Mouse (Mus musculus) hindbrain, embryonic 16.5 days (tissue): ENCODE data around the gene S1pr5. TPM values are rescaled to one million over a fixed set of nuclear protein-coding genes. Genes with fewer than 3 reads are reported as not detected.
"Not testable (repeated sequence)": the region's sequence is repeated elsewhere in the genome, so short reads cannot be mapped to it uniquely, and the experiment has no call there.

ENCODE experiments used
- ATAC-seq: fragments of 200-750 bp; cut with Nextera tagmentation; 2 replicates; pipeline ENCODE4 v1.8.0; 2017; ENCODE audit warnings: moderate TSS enrichment, moderate library complexity
- H3K27ac ChIP-seq: fragments of 300-500 bp; sonication (generic); 2 replicates; pipeline ENCODE4 v1.5.1; 2014; ENCODE audit warnings: low read depth, mild to moderate bottlenecking, control low read depth, low read length, moderate library complexity
- H3K27me3 ChIP-seq: fragments of 300-500 bp; sonication (generic); replicated peaks from 2 replicates; pipeline ENCODE4 v1.6.1; 2014; ENCODE audit warnings: low read length; ENCODE audit not compliant: control insufficient read depth, insufficient read depth
- H3K36me3 ChIP-seq: fragments of 300-500 bp; sonication (generic); 2 replicates; pipeline ENCODE4 v1.6.1; 2014; ENCODE audit warnings: mild to moderate bottlenecking, low read length, moderate library complexity, mixed read lengths; ENCODE audit not compliant: control insufficient read depth, insufficient read depth
- H3K4me1 ChIP-seq: fragments of 300-500 bp; sonication (generic); 2 replicates; pipeline ENCODE4 v1.6.1; 2014; ENCODE audit warnings: low read depth, low read length; ENCODE audit not compliant: control insufficient read depth, insufficient read depth
- H3K4me2 ChIP-seq: fragments of 300-500 bp; sonication (generic); 2 replicates; pipeline ENCODE4 v1.6.1; 2014; ENCODE audit warnings: mild to moderate bottlenecking, low read length, control low read depth, moderate library complexity
- H3K4me3 ChIP-seq: fragments of 300-500 bp; sonication (generic); 2 replicates; pipeline ENCODE4 v1.5.1; 2014; ENCODE audit warnings: mild to moderate bottlenecking, low read length, control low read depth, moderate library complexity
- H3K9ac ChIP-seq: fragments of 300-500 bp; sonication (generic); 2 replicates; pipeline ENCODE4 v1.6.1; 2014; ENCODE audit warnings: low read depth, mild to moderate bottlenecking, control low read depth, low read length, moderate library complexity
- H3K9me3 ChIP-seq: fragments of 300-500 bp; sonication (generic); 2 replicates; pipeline ENCODE4 v1.6.1; 2014; ENCODE audit warnings: mild to moderate bottlenecking, low read length, moderate library complexity; ENCODE audit not compliant: control insufficient read depth
- WGBS: fragments of 180-500 bp; shearing (Covaris S2); extraction: QIAGEN DNeasy Blood & Tissue Kit; methylation state at CpG from one replicate; pipeline ENCODE4 v1.1.7; 2014; 5-methylcytosine and 5-hydroxymethylcytosine counted together
- polyA plus RNA-seq: library from polyadenylated mRNA; unstranded; fragments of >200 nt; fragmentation: Nextera tagmentation; extraction: Ambion mirVana; gene quantifications from 2 replicates; pipeline ENCODE4 v1.2.1, GENCODE M21; 2015

S1pr5 gene
- polyA plus RNA-seq, 1 experiment from 2014 or later: 5.7 TPM

DNA sequence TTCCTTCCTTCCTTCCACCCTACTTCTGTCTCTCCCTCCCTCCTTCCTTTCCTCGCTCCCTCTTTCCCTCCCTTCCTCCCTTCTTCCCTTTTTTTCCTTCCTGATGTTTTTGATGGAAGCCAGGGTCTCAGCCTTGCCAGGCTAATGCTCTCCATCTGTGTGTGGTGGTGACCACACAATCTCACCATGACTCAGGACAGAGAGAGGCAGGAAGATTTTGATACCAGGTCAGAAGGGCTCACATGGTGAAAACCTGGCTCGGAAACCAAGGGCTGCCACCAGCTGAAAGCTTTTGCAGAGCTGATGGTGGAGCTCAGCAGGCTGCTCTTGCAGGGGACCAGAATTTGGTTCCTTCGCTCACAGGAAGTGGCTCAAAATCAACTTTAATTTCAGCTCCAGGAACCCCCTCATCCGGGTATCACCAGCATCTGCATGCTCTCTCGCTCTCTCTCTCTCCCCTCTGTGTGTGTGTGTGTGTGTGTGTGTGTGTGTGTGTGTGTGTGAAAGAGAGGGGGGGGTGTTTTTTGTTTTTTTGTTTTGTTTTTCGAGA is 12.3 kb upstream of the S1pr5 start:
- Histone ChIP-seq H3K9ac (no peak overlapping the region), H3K27me3 (no peaks in the 10 kb centered on the region; the same call in 1 of the 2 replicates), H3K27ac (no peak overlapping the region), H3K4me1 (peaks cover 5% of the 10 kb centered on the region), H3K4me2 (no peak overlapping the region), H3K4me3 (no peak overlapping the region), H3K9me3 (no peaks in the 10 kb centered on the region), H3K36me3 (no peaks in the 10 kb centered on the region)
- 78% methylated on average over 6 of the region's 6 CpGs for WGBS
- no peak for ATAC-seq

- not testable (repeated sequence) for H3K27me3 ChIP-seq, H3K4me1 ChIP-seq, H3K9me3 ChIP-seq, ATAC-seq, H3K9ac ChIP-seq, H3K36me3 ChIP-seq, H3K4me2 ChIP-seq, H3K27ac ChIP-seq, H3K4me3 ChIP-seq
- 83% methylated on average over 4 of the region's 4 CpGs for WGBS
Observed at GRCm38 (mm10) chr9:21256349-21256748, 8.1 kb upstream of the S1pr5 start.

DNA sequence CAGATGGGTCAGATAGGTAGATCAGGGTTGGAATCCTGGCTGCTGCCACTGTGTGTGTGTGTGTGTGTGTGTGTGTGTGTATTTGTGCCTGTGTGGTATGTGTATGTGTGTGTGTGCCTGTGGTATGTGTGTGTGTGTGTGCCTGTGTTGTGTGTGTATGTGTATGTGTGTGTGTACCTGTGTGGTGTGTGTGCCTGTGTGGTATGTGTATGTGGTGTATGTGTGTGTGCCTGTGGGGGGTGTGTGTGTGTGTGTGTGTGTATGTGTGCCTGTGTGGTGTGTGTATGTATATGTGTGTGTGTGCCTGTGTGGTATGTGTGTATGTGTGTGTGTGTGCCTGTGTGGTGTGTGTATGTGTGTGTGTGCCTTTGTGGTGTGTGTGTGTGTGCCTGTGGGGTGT is 6.4 kb upstream of the S1pr5 start:
- Histone ChIP-seq H3K27ac (no peak overlapping the region), H3K27me3 (peaks cover 5% of the 10 kb centered on the region), H3K4me2 (no peak overlapping the region), H3K4me3 (no peak overlapping the region), H3K4me1 (no peaks in the 10 kb centered on the region), H3K9me3 (no peaks in the 10 kb centered on the region), H3K36me3 (no peaks in the 10 kb centered on the region), H3K9ac (no peak overlapping the region)
- ATAC-seq: no peak

DNA sequence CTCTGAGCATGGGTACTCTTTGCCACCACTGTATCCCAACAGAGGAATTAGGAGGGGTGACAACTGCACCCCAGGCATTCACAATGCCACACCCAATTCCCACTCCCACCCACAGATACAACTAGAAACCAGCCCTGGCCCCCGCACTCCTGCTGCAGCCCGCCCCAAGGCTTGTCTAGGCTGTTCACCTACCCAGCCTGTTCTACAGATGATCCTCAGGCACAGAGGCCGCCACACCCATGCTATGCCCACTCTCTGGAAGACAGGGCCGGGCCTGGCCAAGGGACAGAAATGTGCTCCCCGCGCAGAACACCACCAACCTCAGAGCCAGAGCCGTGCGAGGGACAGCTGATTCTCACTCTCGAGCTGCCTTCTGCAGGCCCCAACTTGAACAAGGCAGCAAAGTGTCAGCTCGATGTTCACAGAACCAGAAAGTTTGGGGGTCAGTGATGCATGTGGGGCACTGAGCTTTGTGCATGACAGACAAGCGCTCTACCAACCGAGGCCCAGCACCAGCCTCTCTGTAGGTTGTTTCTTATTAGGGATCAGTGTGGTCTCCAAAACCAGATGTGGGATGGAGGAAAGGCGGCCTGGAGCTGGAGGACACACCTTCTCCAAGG is 3.0 kb upstream of the S1pr5 start:
- Histone ChIP-seq H3K4me1 (peaks cover 3% of the 10 kb centered on the region; the same call in 1 of the 2 replicates), H3K4me2 (no peak overlapping the region), H3K9ac (no peak overlapping the region), H3K4me3 (no peak overlapping the region), H3K27me3 (peaks cover 35% of the 10 kb centered on the region), H3K36me3 (no peaks in the 10 kb centered on the region), H3K9me3 (no peaks in the 10 kb centered on the region), H3K27ac (no peak overlapping the region)
- no peak; the same call in 1 of the 2 replicates for ATAC-seq
- 67% methylated on average over 13 of the region's 13 CpGs for WGBS

DNA sequence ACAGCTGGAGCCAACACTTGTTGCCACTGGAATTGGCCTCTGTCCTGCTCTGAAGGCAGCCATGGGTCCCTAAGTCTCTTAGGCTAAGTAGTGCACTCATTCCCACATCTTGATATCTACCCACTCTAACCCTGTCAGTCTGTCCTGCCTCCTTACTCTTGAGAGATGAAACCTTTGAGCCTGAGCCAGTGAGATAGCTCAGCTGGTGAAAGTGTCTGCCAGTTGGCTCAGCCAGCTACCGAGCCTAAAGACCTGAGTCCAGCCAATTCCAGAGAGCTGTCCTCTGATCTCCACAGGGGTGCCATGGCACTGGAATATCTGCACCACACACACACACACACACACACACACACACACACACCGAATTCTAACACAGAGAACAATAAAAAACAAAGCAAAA is 2.3 kb upstream of the S1pr5 start:
- H3K27ac ChIP-seq: no peak overlapping the region
- peaks cover 41% of the 10 kb centered on the region for H3K27me3 ChIP-seq
- H3K9me3 ChIP-seq: no peaks in the 10 kb centered on the region
- peaks cover 3% of the 10 kb centered on the region; the same call in 1 of the 2 replicates for H3K4me1 ChIP-seq
- no peak overlapping the region for H3K9ac ChIP-seq
- no peak overlapping the region for H3K4me3 ChIP-seq
- WGBS: 49% methylated on average over 2 of the region's 2 CpGs
- no peak overlapping the region for H3K4me2 ChIP-seq
- no peak for ATAC-seq
- H3K36me3 ChIP-seq: no peaks in the 10 kb centered on the region

GRCm38 (mm10) chr9:21249629-21250508 is 1.6 kb upstream of the S1pr5 start:
- no peak overlapping the region for H3K4me3 ChIP-seq
- H3K9ac ChIP-seq: no peak overlapping the region
- H3K27me3 ChIP-seq: peaks cover 46% of the 10 kb centered on the region
- WGBS: 39% methylated on average over 17 of the region's 17 CpGs
- peaks cover 9% of the 10 kb centered on the region for H3K4me1 ChIP-seq
- no peaks in the 10 kb centered on the region for H3K36me3 ChIP-seq
- 0 out of 2 replicates have a peak, but pooled peaks have one; percentile 25 for ATAC-seq
- no peak overlapping the region for H3K27ac ChIP-seq
- H3K4me2 ChIP-seq: no peak overlapping the region
- no peaks in the 10 kb centered on the region for H3K9me3 ChIP-seq

DNA sequence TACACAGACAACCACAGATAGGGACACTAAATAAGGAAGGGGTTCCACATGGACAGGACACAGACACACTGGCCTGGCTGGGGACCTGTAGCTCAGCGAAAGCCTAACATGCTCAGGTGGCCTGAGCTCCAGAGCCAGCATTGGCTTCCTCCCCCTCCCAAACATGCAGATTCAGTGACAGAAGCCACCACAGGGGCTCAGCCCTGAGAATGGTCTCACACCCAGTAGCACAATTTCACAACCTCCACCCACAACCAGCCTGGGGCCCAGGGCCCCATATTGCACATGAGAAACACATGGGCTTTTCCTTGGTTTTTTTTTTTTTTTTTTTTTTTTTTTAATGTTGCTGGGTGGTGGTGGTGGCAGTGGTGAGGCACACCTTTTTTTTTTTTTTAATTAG is 1.9 kb downstream of the S1pr5 start:
- peaks cover 59% of the 10 kb centered on the region for H3K27me3 ChIP-seq

GRCm38 (mm10) chr9:21245113-21245487 is 3.1 kb downstream of the S1pr5 start:
- Histone ChIP-seq H3K27ac (peak overlapping the region; percentile 70), H3K4me2 (peak overlapping the region; percentile 87), H3K27me3 (peaks cover 58% of the 10 kb centered on the region), H3K9me3 (no peaks in the 10 kb centered on the region; the same call in 1 of the 2 replicates), H3K9ac (peak overlapping the region; percentile 54), H3K4me1 (peaks cover 12% of the 10 kb centered on the region), H3K36me3 (no peaks in the 10 kb centered on the region), H3K4me3 (peak overlapping the region; percentile 51)
- under 1% methylated on average over 16 of the region's 16 CpGs for WGBS
- ATAC-seq: no peak; the same call in 1 of the 2 replicates

More for the DNA sequence above, 1.9 kb downstream of the S1pr5 start:
- Histone ChIP-seq H3K4me2 (no peak overlapping the region), H3K9ac (no peak overlapping the region), H3K4me1 (peaks cover 12% of the 10 kb centered on the region), H3K4me3 (no peak overlapping the region), H3K27ac (no peak overlapping the region), H3K36me3 (no peaks in the 10 kb centered on the region), H3K9me3 (no peaks in the 10 kb centered on the region; the same call in 1 of the 2 replicates)
- 76% methylated on average over 1 of the region's 1 CpGs for WGBS
- no peak for ATAC-seq
